Mouse (Mus musculus) layer of hippocampus, adult 8-10 months (tissue): ENCODE measurements around the gene Fsip1. TPM values are rescaled to one million over a fixed set of nuclear protein-coding genes. Genes with fewer than 3 reads are reported as not detected.
A peak's percentile ranks its signal among the peaks of the same experiment; 100 is the strongest.

ENCODE experiments used
- DNase-seq, 2 experiments: peaks; one replicate each; pipeline ENCODE4 v3.0.0; 2022; ENCODE audit warnings: low spot score in 2 of 2
- total RNA-seq, 4 experiments: library from RNA; stranded (reverse); gene quantifications; 2 replicates each; pipeline ENCODE4 v1.2.4; 2022

Gene Fsip1
- total RNA-seq, 4 experiments from 2014 or later: 0.72 to 1.7 (median 1.3) TPM

- no peak for DNase-seq
These were observed 129.1 kb downstream of the Fsip1 start for GRCm38 (mm10) chr2:118127516-118128288.

GRCm38 (mm10) chr2:118125943-118126470 is 130.8 kb downstream of the Fsip1 start:
- no peak for DNase-seq

- no peak for DNase-seq
These were observed 131.4 kb downstream of the Fsip1 start for GRCm38 (mm10) chr2:118125211-118125939.

- no peak for DNase-seq
These were observed 132.3 kb downstream of the Fsip1 start for GRCm38 (mm10) chr2:118124437-118124836.

GRCm38 (mm10) chr2:118123743-118124142 is 133.0 kb downstream of the Fsip1 start:
- no peak for DNase-seq

GRCm38 (mm10) chr2:118122291-118122690 is 134.5 kb downstream of the Fsip1 start:
- DNase-seq: no peak

GRCm38 (mm10) chr2:118120751-118121150 is 136.0 kb downstream of the Fsip1 start:
- DNase-seq: no peak

GRCm38 (mm10) chr2:118120095-118120494 is 136.7 kb downstream of the Fsip1 start:
- no peak for DNase-seq

GRCm38 (mm10) chr2:118119684-118120083 is 137.1 kb downstream of the Fsip1 start:
- DNase-seq: no peak

- no peak for DNase-seq
These were observed 138.3 kb downstream of the Fsip1 start for GRCm38 (mm10) chr2:118118515-118118914.

GRCm38 (mm10) chr2:118118045-118118444 is 138.7 kb downstream of the Fsip1 start:
- no peak for DNase-seq

GRCm38 (mm10) chr2:118117401-118117800 is 139.4 kb downstream of the Fsip1 start:
- no peak for DNase-seq

GRCm38 (mm10) chr2:118116754-118117290 is 139.9 kb downstream of the Fsip1 start:
- no peak for DNase-seq

- DNase-seq: no peak
These were observed 140.6 kb downstream of the Fsip1 start for GRCm38 (mm10) chr2:118116180-118116579.

GRCm38 (mm10) chr2:118115647-118116046 is 141.1 kb downstream of the Fsip1 start:
- no peak for DNase-seq

GRCm38 (mm10) chr2:118114671-118115070 is 142.1 kb downstream of the Fsip1 start:
- DNase-seq: no peak

- DNase-seq: no peak
These were observed 142.8 kb downstream of the Fsip1 start for GRCm38 (mm10) chr2:118113808-118114524.

GRCm38 (mm10) chr2:118112846-118113479 is 143.8 kb downstream of the Fsip1 start:
- DNase-seq: no peak

GRCm38 (mm10) chr2:118112438-118112837 is 144.3 kb downstream of the Fsip1 start:
- DNase-seq: no peak

- DNase-seq: peak; percentile 30 to 36
These were observed 145.2 kb downstream of the Fsip1 start, which contains the start of gene Thbs1 for GRCm38 (mm10) chr2:118111488-118112131. Thbs1 (plus strand) TSS chr2:118111876.
